9 mouse cellular contexts compared by ENCODE assay signal in the genomic region with DNA sequence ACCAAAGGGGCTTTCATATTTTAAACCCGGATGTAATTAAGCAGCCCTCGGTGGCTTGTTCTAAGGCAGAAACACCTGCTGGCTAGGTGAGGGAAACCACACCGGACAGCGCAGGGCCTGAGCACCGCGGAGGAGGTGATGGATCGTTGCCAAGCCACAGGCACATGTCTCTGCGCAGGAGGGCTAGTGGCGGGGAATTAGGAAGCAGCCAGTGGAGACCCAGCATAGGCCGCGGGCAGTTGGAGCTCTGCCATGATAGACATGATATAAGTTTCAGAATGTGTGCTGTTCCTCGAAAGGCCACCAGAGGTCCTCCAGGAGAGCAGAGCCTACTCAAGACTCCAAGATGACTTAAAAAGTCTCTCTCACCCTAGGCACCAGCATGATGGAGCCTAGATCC. TPM values are rescaled to one million over a fixed set of nuclear protein-coding genes. Genes with fewer than 3 reads are reported as not detected.
A peak's percentile ranks its signal among the peaks of the same experiment; 100 is the strongest.
DNase-seq lines count a peak whose midpoint lies in the region; ATAC-seq and TF ChIP-seq lines count a peak whose summit lies in the region.
"Had no signal": no experiment of that assay in that cellular context is flagged by ENCODE, and none has a peak within 500 bp of the region (broad histone marks: within the 10 kb centered on the region; RNA-seq: fewer than 3 reads in every experiment).

No protein-coding gene starts in this region.

- no peak overlapping the region for H3K4me3 ChIP-seq in gastrocnemius, adult 2 months
- H3K4me3 ChIP-seq in hindbrain, embryonic 11.5 days (ENCODE audit: low read depth, low read length): no peak overlapping the region
- H3K4me3 ChIP-seq in midbrain, embryonic 15.5 days: no peak overlapping the region
- H3K4me3 ChIP-seq: heart, embryonic 15.5 days had no signal

- WGBS in hindbrain, embryonic 11.5 days: 71% methylated on average over 12 of the region's 12 CpGs
- WGBS in midbrain, embryonic 15.5 days: 71% methylated on average over 12 of the region's 12 CpGs

- peak; percentile 25; the same call in 1 of the 2 replicates for TF ChIP-seq CTCF in gastrocnemius, adult 2 months (IDR thresholded peaks at IDR 0.05)

- no peaks in the 10 kb centered on the region for H3K9me3 ChIP-seq in hindbrain, embryonic 11.5 days (ENCODE audit: control insufficient read depth, low read length)
- no peaks in the 10 kb centered on the region for H3K9me3 ChIP-seq in midbrain, embryonic 15.5 days
- H3K9me3 ChIP-seq: heart, embryonic 15.5 days had no signal

- H3K27me3 ChIP-seq in splenic B cell, adult 2 months (ENCODE audit: control insufficient read depth, insufficient read depth, low read length, poor library complexity, severe bottlenecking): no peaks in the 10 kb centered on the region
- no peaks in the 10 kb centered on the region for H3K27me3 ChIP-seq in hindbrain, embryonic 11.5 days (ENCODE audit: control insufficient read depth, insufficient read depth, low read length)
- H3K27me3 ChIP-seq in midbrain, embryonic 15.5 days (replicated peaks): no peaks in the 10 kb centered on the region
- H3K27me3 ChIP-seq: heart, embryonic 15.5 days had no signal

- H3K9ac ChIP-seq in hindbrain, embryonic 11.5 days (ENCODE audit: low read depth, low read length): no peak overlapping the region
- no peak overlapping the region for H3K9ac ChIP-seq in midbrain, embryonic 15.5 days
- H3K9ac ChIP-seq: heart, embryonic 15.5 days had no signal

- H3K27ac ChIP-seq in gastrocnemius, adult 2 months: no peak overlapping the region
- no peak overlapping the region for H3K27ac ChIP-seq in hindbrain, embryonic 11.5 days (ENCODE audit: low read depth, low read length)
- H3K27ac ChIP-seq in midbrain, embryonic 15.5 days: no peak overlapping the region
- H3K27ac ChIP-seq: heart, embryonic 15.5 days had no signal

- no peak for ATAC-seq in hindbrain, embryonic 11.5 days (ENCODE audit: low FRiP score)
- no peak for ATAC-seq in midbrain, embryonic 15.5 days (replicated peaks)

- H3K36me3 ChIP-seq in splenic B cell, adult 2 months (ENCODE audit: control insufficient read depth, insufficient read depth, low read length, poor library complexity, severe bottlenecking): no peaks in the 10 kb centered on the region
- H3K36me3 ChIP-seq in hindbrain, embryonic 11.5 days (ENCODE audit: control insufficient read depth, insufficient read depth, low read length): no peaks in the 10 kb centered on the region
- no peaks in the 10 kb centered on the region for H3K36me3 ChIP-seq in midbrain, embryonic 15.5 days (replicated peaks)
- H3K36me3 ChIP-seq: heart, embryonic 15.5 days had no signal

- intact Hi-C loops in gastrocnemius, adult 2 months (cut with DNase I): no loop called here

- no peak for DNase-seq in gastrocnemius, adult 2 months
- DNase-seq in gastrocnemius, adult 18-20 months (ENCODE audit: low spot score): no peak
- DNase-seq in right cerebral cortex, postnatal 14 days: peak; percentile 55
- no peak for DNase-seq in right cerebral cortex, adult 2 months (ENCODE audit: low spot score in 2 of 2)
- peak; percentile 82 to 87 for DNase-seq in cerebellum, postnatal 10 days
- peak; percentile 10 for DNase-seq in splenic B cell, adult 2 months (ENCODE audit: low read depth, low spot score)
- no peak for DNase-seq in hindbrain, embryonic 11.5 days (ENCODE audit: low spot score)

- no peak overlapping the region for H3K4me2 ChIP-seq in hindbrain, embryonic 11.5 days (replicated peaks; ENCODE audit: low read depth, low read length)
- H3K4me2 ChIP-seq in midbrain, embryonic 15.5 days: no peak overlapping the region
- H3K4me2 ChIP-seq: heart, embryonic 15.5 days had no signal

- no peaks in the 10 kb centered on the region for H3K4me1 ChIP-seq in hindbrain, embryonic 11.5 days (replicated peaks; ENCODE audit: control insufficient read depth, insufficient read depth, low read length)
- H3K4me1 ChIP-seq in midbrain, embryonic 15.5 days: no peaks in the 10 kb centered on the region

RNA-seq across cellular contexts. Expression of a gene that starts 15.4 kb away (rescaled TPM):
- total RNA-seq in gastrocnemius, adult 2 months (2021): 1 to 10 TPM; 4.6 to 6.3 TPM
- 1 to 10 TPM; 4.5 to 5.0 TPM for total RNA-seq in gastrocnemius, adult 18-20 months (2021)
- polyA plus RNA-seq in hindbrain, embryonic 11.5 days (2014; fragmentation: Nextera tagmentation; extraction: Ambion mirVana): 106 and 118 TPM in 2 replicates
- 345 and 349 TPM in 2 replicates for polyA plus RNA-seq in midbrain, embryonic 15.5 days (2015; fragmentation: Nextera tagmentation; extraction: Ambion mirVana)

RNA-seq across cellular contexts. Expression of a gene that starts 32.7 kb away (rescaled TPM):
- 10 to 100 TPM in 1 of 2 experiments, 1 to 10 TPM in 1; 9.5 to 14.0 TPM for total RNA-seq in gastrocnemius, adult 2 months (2021)
- total RNA-seq in gastrocnemius, adult 18-20 months (2021): 10 to 100 TPM in 1 of 2 experiments, 1 to 10 TPM in 1; 8.4 to 10.3 TPM
- polyA plus RNA-seq in hindbrain, embryonic 11.5 days (2014; fragmentation: Nextera tagmentation; extraction: Ambion mirVana): 13.5 and 15.8 TPM in 2 replicates
- 18.4 TPM in 2 replicates for polyA plus RNA-seq in midbrain, embryonic 15.5 days (2015; fragmentation: Nextera tagmentation; extraction: Ambion mirVana)

Comparison
In these comparisons a context has a peak if more than half of its experiments do, and no peak if none do; other contexts are left out.
1. DNase-seq: peak in right cerebral cortex, postnatal 14 days (single experiment), cerebellum, postnatal 10 days (2 of 2) and splenic B cell, adult 2 months (single experiment); none in gastrocnemius, adult 2 months (single experiment), gastrocnemius, adult 18-20 months (single experiment), right cerebral cortex, adult 2 months (0 of 2) and hindbrain, embryonic 11.5 days (single experiment).